Mouse (Mus musculus) natural killer cell, adult 2 months (primary cell): ENCODE measurements around the gene Lnx2.
A peak's percentile ranks its signal among the peaks of the same experiment; 100 is the strongest.

Source experiments
- DNase-seq, 2 experiments: peaks; one replicate each; pipeline ENCODE4 v3.0.0; 2022; ENCODE audit warnings: low spot score in 2 of 2

The Lnx2 gene

DNA sequence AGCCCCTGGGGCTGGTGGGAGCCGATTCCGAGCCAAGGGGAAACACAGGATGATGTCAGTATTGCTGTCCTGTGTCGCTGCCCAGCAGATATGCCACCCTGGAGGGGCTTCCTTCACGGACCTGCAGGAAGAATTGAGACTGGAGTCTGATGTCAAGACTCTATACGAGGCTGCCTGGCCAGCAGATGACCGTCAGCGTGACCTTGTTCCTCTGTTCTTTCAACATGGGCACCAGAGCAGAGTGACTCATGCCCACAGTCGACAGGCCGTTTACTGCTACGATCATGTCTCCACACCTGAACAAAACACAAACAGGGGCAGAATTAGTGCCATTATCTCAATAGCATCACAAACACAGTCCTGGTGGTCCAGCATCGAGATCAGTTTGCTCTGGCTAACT is 57.6 kb downstream of the Lnx2 start:
- DNase-seq, result no peak

DNA sequence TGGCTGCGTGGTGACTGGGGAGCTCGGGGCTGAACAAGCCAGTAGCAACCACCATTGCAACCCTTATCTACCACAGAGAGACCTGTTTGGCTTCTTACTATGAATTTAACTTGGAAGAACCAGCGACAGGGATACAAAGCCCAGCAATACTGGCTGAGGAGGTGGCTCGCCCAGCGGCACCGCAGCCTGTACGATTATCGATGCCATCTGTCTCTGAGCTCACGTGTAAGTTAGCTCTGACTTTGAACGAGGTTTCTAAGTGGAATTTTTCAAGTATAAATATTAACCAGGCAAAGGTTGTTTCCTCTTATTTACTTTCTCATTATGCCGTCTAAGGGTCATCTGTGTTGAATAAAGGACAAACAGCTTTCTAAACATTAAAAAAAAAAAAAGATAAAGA is 58.9 kb downstream of the Lnx2 start:
- no peak for DNase-seq

DNA sequence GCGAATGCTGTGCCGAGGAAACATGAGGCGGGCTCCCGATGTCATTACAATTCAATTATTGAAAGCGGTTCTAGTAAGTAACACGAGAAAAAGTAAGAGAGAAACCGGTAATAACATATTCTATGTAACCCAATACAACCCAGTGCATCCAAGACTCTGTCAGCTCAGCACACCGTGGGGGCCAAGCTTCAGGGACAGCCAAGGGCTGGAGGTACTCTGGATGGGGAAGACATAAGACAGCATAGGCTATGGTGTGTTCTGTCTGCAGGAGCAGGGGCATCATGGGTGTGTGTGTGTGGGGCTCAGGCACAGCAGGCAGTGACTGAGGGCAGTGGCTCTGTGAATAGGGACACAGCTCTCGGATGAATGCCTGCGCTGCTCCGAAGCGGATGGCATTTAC is 59.8 kb downstream of the Lnx2 start:
- DNase-seq, result no peak

DNA sequence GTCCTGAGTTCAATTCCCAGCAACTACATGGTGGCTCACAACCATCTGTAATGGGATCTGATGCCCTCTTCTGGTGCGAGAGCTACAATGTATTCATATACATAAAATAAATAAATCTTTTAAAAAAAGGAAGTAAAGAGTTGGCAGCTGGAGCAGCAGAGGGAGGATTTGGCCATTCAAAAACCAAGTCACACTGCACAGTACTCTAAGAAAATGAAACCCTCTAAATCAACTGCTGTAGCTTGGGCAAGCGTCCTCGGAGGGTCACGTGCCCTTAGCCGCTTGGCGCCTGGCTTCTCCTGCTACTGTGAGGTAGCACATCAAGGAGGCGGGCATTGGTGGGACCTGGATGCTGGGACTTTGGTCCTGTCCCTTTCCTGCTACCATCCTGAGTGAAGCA is 61.2 kb downstream of the Lnx2 start:
- DNase-seq, result no peak

DNA sequence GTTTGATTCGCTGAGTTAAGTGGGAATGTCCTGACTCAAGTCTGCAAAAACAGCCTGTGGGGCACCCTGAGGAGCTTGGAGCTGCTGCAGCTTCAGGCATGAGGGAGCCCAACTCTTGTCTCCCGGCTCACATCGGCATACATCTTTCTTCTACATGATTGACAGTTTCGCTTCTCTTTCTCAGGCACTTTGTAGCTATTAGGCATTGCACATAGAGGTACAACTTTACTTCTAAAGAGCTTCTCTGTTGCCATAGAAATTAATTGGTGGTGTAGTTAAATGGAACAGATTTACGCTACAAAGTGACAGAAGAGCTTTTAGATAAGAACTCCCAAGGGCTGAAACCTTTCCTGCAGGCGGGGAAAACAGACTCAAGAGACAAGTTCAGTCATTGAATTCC is 62.5 kb downstream of the Lnx2 start:
- DNase-seq, result no peak

DNA sequence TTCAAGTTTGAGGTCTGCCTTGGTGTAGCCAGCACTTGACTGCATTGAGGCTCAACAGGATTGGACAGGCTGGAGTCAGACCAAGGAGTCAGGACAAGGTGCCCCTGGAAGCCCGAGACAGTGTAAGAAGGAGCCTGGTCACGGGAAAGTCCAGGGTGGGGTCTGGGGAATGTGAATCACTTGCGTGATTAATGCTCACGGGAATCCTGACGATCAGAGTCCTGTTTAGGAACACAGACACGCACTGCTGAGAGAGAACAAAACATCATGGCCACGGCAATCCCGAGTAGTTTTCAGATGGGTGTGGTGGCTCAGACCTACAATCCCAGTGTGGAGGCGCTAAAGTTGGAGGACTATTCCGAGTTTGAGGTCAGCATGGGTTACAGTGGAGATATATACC is 65.1 kb downstream of the Lnx2 start:
- DNase-seq, result no peak

DNA sequence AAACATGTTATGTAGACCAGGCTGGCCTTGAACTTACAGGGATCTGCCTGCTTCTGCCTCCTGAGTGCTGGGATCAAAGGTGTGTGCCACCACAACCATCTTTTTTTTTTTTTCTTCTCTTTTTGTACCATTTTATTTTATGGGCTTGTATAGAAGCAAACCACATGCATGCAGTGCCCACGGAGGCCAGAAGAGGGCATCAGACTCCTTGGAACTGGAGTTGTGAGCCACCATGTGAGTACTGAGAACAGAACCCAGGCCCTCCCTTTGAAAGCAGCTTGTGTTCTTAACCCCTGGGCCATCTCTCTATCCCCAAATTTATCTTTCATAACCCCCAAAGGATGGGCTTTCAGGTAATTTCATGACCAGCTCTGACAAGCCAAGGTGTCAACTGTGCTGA is 73.1 kb downstream of the Lnx2 start:
- DNase-seq, result no peak

DNA sequence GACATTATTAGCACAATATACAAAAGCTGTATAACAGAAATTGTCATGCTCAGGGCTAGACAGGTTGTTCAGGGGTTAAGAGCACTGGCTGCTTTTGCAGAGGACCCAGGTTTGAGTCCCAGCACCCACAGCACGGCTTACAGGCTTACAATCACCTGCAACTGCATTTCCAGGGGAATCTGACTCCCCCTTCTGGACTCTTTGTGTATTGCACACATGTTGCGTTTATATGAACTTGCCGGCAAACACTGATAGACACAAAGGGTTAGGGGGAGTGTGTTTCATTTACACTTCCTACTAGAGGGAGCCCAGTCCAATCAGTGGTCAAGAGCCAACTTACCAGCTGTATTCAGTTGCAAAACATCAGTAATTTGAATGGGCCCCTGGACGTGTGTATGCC is 75.1 kb downstream of the Lnx2 start:
- no peak for DNase-seq

DNA sequence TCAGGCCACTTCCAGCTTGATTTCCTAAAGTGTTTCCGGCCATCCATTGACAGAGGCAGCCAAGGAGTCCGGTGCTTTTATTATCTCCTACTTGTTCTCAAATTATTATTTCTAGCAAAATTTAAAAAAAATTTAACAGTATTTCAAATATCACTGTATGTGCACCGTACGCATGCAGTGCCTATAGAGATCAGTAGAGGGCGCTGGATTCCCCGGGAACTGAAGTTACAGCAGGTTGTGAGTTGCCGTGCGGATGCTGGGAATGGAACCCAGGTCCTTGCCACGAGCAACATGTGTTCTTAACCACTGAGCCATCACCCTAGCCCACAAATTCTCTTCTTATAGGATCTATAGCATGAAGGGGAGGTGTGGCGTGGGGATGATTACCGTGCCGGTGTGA is 77.6 kb downstream of the Lnx2 start:
- no peak for DNase-seq

DNA sequence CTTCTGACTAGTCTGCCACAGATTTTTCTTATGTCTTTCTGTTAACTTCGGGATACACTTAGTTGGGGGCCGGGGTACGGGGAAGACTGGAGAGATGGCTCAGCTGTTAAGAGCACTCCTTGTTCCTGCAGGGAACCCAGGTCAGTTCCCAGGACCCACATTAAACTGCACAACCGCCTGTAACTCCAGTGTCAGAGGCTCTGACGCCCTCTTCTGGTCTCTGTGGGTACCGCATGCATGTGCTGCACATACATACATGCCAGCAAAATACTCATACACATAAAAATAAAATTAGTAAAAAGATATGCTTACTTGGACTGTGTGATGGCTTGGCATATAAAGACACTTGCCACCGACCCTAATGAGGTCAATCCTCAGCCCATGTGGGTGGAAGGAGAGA is 79.6 kb downstream of the Lnx2 start:
- DNase-seq, result no peak

DNA sequence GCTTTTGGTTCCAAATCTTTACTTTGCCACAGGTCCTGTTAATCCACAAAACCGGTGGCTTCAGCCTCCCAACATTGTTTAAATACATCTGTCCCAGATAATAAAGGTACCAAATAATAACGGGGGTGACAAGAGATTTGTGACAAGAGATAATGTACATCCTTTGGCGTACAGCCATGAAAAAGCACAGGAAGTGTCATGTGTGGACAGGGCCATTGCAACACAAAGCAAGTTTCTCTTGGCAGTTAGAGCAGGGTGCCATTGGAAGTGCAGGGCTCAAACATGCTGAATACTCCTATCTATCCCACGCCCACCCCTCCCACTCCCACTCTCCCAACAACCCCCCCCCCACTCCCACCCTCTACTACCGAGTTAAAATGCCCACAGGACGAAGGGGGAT is 81.4 kb downstream of the Lnx2 start:
- DNase-seq, result no peak

DNA sequence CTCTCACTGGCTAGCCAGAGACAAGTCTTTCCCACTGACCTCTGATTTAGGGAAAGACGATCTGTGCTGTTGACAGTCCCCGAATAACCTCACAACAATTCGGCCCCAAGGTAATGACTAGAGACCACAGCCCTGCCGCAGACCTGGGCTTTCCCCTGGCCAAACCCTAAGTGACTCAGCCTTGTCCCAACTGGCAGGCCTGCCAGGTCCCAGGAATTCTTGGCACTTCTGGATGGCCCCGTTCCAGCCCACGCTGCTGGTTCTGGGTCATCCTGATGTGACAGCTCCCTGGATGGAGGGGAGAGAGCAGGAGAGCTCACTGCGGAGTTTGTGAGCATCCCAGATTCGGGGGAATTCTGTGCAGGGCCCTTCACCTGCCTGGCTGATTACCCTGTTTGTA is 82.9 kb downstream of the Lnx2 start:
- no peak for DNase-seq

DNA sequence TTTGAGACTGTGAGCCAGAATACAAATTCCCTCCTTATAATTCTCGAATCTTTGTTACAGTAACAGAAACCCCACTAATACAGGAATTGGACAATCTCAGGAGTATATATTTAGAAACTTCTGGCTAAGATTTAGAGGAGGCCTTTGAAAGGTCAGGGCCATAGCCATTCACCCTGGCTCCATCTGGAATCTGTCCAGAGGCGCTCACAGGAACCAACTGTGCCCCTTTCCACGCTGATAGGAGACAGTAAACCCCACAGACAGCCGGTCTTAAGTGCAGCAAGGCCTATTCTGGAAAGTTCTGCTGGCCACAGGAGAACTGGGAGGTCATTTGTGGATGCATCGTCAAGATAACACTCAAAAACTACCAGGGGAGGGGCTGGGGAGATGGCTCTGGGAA is 87.3 kb downstream of the Lnx2 start:
- no peak for DNase-seq

DNA sequence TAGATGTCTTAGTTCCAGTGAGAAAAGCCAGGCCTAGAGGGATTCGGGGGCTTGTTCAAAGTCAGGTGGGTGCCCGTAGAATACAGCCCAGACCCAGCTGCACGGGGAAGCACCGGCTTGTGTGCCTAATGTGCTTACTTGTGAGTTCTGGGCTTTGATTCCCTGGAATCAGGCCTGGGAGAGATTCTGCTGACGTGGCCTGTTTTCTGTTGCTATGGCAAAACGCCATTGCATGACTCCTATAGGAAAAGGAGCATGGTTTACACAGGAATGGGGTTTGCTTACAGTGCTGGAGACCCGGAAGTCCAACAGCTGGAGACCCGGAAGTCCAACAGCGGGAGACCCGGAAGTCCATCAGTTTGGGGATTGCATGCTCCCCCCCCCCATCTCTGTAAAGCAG is 88.8 kb downstream of the Lnx2 start:
- no peak for DNase-seq

DNA sequence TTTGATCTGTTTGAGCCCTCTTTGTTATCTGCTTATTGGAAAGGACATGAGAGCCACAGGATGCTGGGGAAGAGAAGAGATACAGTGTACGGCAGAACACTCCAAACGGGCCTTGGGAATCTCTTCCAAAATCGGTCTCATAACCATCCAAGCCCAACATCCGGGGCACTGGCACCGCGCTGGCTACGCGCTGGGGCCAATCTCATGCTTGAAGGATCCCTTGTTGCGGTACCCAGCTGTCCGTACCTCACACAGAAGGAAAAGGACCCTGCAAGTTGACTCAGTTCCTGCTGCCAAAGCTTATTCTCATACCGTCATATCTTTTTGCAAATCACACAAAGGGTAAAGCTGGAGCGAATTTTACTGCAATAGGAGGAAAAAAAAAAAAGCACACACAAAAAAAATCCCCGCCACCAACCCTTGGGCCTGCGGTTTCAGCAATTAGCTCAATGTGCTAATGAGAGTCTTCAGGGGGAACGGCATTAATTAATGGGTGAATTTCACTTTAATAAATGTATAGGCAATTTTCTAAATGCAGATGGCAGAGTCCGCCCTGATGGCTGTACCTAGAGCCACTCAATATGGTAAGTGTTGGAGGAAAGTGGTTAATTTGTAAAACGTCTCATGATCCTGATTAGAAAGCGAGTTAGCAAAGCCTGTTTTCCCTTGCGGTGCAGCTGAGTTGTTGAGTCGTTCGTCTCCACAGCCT is 90.5 kb downstream of the Lnx2 start:
- DNase-seq, result no peak

DNA sequence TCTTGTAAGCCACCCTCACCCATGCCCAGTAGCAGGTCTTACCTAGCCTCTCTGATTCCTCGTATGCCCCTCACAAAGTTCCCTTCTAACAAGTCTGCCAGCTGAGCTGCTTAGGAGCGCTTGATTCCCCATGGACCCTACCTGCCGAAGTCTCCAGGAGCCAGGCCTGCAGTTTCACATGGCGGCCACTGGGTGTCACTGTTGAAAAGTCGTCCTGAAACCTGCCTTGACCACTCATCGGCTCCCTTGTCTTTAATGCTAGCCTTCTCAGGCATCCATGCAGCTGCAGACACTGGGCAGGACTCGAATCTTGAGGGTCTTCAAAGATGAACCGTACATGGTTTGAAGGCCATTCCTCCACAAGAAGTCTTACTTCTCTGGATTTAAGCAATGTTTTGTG is 93.2 kb downstream of the Lnx2 start:
- DNase-seq, result peak; percentile 21 to 40

DNA sequence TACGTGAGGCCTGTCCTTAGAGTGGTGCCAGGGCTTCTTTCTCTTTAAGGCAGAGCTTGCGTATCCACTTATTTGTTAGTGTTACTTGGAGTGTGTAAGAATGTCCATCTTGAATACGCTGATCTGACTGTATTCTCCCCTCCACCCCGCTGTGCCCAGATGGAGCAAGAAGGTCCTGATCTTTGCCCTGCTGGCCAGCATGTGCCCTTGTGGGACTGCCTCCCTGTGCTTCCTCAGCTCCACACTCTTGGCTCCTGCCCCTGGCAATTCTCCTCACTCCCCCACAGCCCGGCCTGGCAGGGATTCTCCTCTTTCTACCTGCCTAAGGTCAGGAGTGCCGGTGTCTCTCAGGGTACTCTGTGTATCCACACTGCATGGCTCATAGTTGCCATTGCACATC is 95.0 kb downstream of the Lnx2 start:
- no peak for DNase-seq

DNA sequence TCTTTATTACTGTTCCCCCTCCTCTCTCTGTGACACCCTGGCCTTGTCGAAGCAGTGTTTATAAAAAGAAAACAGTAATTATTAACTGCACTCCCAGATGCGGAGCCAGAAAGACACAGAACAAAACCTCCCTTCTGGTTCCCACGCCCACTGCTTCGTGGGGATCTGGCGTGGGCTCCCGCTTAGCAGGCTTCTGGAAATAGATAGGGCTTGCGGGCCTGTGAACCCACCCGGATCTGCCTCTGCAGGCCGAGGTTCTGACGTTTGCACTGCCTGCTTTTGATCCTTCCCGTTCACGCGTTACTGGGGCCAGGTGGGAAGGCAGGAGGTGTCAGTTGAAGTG is 101.6 kb downstream of the Lnx2 start:
- DNase-seq, result no peak

DNA sequence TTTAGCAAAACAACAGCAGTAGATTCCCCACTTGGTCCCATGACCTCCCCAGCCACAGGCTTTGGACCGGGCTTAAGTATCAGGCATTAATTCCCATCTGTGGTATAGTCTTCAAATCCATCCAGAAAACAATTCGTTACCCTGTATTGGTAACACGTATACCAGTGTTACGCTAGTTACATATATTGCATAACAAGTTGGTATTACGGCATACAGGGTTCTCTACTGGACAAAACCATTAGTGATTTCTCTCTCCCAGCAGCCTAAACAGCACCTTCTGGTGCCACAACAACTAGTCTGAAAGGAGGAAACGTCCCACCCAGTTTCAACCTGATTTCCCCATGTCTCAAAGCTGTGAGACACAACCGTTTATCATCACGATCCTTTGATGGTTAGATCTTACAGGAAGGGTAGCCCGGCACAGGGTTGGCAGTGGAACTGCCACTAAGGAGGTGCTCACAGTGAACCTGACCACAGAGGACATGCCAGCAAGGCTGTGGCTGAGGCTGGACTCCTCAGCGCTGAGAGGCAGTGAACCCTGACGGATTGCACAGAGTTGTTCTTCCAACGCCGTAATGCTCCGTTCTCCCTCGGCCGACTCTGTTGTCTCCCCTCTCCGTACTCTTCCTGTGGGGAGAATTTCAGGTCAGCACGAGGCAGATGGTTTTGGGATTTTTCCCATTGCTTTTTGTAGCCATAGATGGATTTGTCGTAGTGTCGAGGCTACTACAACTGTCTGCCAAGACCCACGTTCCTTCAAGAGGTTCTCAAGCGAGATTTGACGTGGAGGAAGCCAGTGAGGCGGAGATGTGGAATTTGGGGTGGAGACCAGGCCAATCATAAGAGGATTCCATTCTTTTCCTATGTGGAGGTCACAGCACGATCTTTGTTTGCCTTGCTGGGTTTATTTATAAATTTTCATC is 102.3 kb downstream of the Lnx2 start:
- no peak for DNase-seq

DNA sequence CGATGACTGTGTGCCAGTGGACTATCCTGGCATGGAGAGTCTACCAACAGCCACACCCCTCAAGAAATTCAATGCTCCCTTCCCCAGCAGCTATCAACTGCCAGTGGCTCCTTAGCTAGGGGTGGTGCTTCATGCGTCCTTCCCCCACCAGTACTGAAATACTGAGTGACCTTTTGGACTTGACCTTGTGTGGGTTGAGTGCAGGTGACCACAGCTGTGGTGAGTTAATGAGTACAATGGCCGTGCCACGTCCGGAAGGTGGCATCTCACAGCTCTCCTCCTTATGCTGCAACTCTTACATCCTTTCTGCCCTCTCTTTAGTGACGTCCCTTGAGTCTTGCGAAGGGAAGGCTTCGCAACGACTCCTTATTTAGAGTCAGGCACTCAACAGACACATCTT is 103.0 kb downstream of the Lnx2 start:
- no peak for DNase-seq

DNA sequence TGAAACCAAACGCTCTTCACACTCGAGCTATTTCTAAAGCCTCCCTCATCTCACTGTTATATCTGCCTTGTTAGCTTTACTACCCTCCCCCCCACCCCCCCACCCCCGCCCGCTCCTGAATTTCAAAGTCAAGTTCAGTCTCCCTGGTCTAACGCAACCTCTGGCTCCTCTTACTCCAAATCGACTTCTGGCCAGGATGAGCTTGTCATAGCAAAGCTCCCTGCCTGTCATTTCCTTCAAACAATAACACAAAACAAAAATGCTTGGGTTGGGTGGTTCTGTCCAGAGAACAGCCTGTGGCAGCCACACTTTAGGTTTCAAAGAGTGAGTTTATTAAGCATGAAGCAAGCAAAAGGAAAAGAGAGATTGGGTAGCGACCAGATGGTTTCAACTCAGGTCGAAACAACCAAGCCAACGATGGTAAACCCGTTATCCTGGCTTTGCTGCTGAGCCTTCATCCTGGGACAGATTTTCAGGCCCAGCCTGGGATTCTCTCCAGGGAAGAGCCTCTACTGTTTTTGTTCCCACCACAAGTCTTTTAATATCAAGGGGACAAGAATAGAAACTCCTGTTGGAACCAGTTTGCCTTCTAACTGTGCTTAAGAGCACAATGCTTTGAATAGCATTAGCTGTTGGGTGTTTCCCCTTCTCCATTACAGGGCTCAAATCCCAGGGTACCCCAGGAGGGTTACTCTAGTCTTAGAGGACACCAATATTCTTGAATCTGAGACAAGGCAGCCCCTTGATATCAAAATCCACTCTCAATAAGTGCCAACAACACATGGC is 104.4 kb downstream of the Lnx2 start:
- DNase-seq, result no peak

DNA sequence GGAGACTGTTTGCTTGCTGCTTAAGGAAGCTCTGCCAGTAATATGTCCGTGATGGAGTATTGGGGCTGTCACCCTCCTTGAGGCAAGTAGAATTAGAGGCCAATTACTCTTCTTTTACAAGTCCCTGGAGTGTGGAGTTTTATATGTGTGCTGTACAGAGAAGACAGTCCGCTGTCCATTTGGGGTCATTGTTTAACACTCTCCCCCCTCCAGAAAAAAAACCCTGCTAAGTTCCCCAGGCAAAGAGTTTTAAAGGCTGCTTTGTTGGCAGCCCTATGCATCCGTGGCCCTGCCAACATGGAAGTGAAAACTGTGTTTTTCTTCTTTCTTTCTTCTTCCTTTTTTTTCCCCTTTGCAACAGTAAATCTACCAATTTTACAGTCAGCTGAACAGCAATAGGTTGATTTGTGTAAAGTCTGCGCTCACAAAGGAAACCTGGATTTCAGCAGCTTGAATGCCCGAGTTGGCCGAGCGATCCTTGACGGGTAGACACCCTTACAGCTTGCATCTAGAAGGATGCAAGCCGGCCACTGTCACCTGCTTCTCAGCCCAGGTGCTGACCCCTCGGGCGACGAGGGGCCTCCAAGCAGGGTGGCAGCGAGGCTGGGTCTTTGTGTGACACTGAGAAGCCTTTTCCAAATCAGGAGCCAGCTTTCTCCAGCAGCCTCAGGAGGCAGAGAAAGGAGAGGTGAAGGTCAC is 107.5 kb downstream of the Lnx2 start:
- no peak for DNase-seq
